ENCODE assay signal across 15 mouse cellular contexts in genomic region chr2:49691441-49691840, GRCm38 (mm10).
DNase-seq lines count a peak whose midpoint lies in the region; ATAC-seq lines count a peak whose summit lies in the region.
"Had no signal": no experiment of that assay in that cellular context is flagged by ENCODE, and none has a peak within 500 bp of the region (broad histone marks: within the 10 kb centered on the region; RNA-seq: fewer than 3 reads in every experiment).

No protein-coding gene starts in this region.

- peak; percentile 1 to 9 for DNase-seq in heart, adult 18-20 months
- no peak for DNase-seq in heart, adult 9 months (ENCODE audit: low spot score in 2 of 2)
- peak; percentile 6 for DNase-seq in right cerebral cortex, postnatal 25 days
- no peak for DNase-seq in right cerebral cortex, adult 18-20 months
- no peak for DNase-seq in adrenal gland, postnatal 25 days
- no peak for DNase-seq in urinary bladder, postnatal 14 days (ENCODE audit: low spot score)
- DNase-seq: B cell, adult 2 months; cerebellum, adult 9-11 months; kidney, adult 18-20 months; layer of hippocampus, postnatal 36 days; liver; right cerebral cortex, postnatal 14 days; thymus, adult 18-20 months had no signal

- peak; percentile 74 for ATAC-seq in megakaryocyte progenitor cell, adult 5-6 weeks (replicated peaks; ENCODE audit: poor library complexity)
- ATAC-seq: lung, postnatal 0 days had no signal

Comparison
In these comparisons a context has a peak if more than half of its experiments do, and no peak if none do; other contexts are left out.
1. DNase-seq: peak in heart, adult 18-20 months (2 of 2) and right cerebral cortex, postnatal 25 days (single experiment); none in heart, adult 9 months (0 of 2), right cerebral cortex, adult 18-20 months (single experiment), adrenal gland, postnatal 25 days (single experiment) and urinary bladder, postnatal 14 days (single experiment).